Mouse (Mus musculus): ENCODE results near the gene Smurf1. TPM values are rescaled to one million over a fixed set of nuclear protein-coding genes. Genes with fewer than 3 reads are reported as not detected.

The Smurf1 gene
- total and polyA plus RNA-seq, 3 experiments: 3.1 to 7.2 (median 4.3) TPM

DNA sequence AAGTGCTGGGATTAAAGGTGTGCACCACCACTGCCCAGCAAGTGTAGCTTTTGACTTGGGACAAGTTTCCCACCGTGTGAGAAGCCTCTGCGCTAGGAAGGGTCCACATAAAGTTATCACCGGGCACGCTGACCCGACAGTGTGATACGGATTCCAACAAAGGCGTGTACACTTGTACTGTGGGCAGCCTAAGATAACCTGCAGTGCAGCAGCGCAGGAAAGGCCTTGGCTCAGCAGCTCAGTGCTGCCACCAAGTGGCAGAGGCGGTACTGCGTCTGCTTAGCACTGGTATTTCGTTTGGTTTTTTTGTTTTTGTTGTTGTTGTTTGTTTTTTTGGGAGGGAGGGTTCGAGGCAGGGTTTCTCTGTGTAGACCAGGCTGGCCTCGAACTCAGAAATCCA lies 89.8 kb downstream of the Smurf1 start:
- dilution Hi-C loops (cut with MboI; ENCODE audit: extremely low pct_ligation_motif_present, extremely low pct_unique_long_range_greater_than_20kb, low sequenced_read_pairs) (no loop called here), in situ Hi-C loops (cut with MboI; ENCODE audit: low pct_ligation_motif_present, low pct_unique_long_range_greater_than_20kb, low sequenced_read_pairs) (no loop called here)
- TF ChIP-seq TCF12 (IDR thresholded peaks at IDR 0.05; ENCODE audit: low read depth, low read length): no peak
- no peak for TF ChIP-seq IRF4 (IDR thresholded peaks at IDR 0.05; ENCODE audit: low read depth, low read length)
- TF ChIP-seq ZKSCAN1 (IDR thresholded peaks at IDR 0.05; ENCODE audit: borderline replicate concordance, low read depth, low read length): no peak
- no peak for TF ChIP-seq GABPA (IDR thresholded peaks at IDR 0.05; ENCODE audit: insufficient replicate concordance, low read depth, low read length)
- TF ChIP-seq JUN (IDR thresholded peaks at IDR 0.05; ENCODE audit: insufficient read depth, low read depth, low read length): no peak
- no peak for TF ChIP-seq CHD2 (IDR thresholded peaks at IDR 0.05; ENCODE audit: low read length)
- TF ChIP-seq KAT2A (IDR thresholded peaks at IDR 0.05; ENCODE audit: insufficient replicate concordance, low read length): no peak
- peak; percentile 46 for TF ChIP-seq RAD21 (IDR thresholded peaks at IDR 0.05; ENCODE audit: low read depth, low read length)
- TF ChIP-seq MXI1 (IDR thresholded peaks at IDR 0.05; ENCODE audit: low read depth, low read length): no peak
- TF ChIP-seq USF2 (conservative IDR thresholded peaks at IDR 0.05; ENCODE audit: low read depth, low read length): no peak
- TF ChIP-seq SMC3 (IDR thresholded peaks at IDR 0.05; ENCODE audit: low read depth, low read length): peak; percentile 39; the same call in 1 of the 2 replicates
- TF ChIP-seq ZNF384 (IDR thresholded peaks at IDR 0.05; ENCODE audit: low read depth, low read length): no peak
- TF ChIP-seq CTCF (conservative IDR thresholded peaks at IDR 0.05 in 1 of 2, IDR thresholded peaks at IDR 0.05 in 1 of 2; ENCODE audit: low read depth in 2 of 2, low read length in 2 of 2): peak; percentile 74 to 96
- TF ChIP-seq POLR2A (IDR thresholded peaks at IDR 0.05; ENCODE audit: low read depth, low read length): no peak
- TF ChIP-seq MAZ (IDR thresholded peaks at IDR 0.05; ENCODE audit: low read depth, low read length): no peak
- TF ChIP-seq PAX5 (IDR thresholded peaks at IDR 0.05; ENCODE audit: low read length): no peak
- TF ChIP-seq NRF1 (IDR thresholded peaks at IDR 0.05; ENCODE audit: low read depth, low read length): no peak
- Histone ChIP-seq H3K4me3 (replicated peaks in 1 of 3; ENCODE audit: low read depth in 2 of 3, low read length in 2 of 3, poor library complexity in 1 of 3) (no peak overlapping the region), H3K27ac (ENCODE audit: insufficient read depth, low read depth) (no peak overlapping the region), H3K4me1 (ENCODE audit: control insufficient read depth in 1 of 2, insufficient read depth in 2 of 2) (no peaks in the 10 kb centered on the region), H3K27me3 (replicated peaks) (no peaks in the 10 kb centered on the region), H3K36me3 (replicated peaks in 1 of 2; ENCODE audit: control insufficient read depth in 1 of 2, insufficient read depth in 1 of 2, low read length in 1 of 2) (peaks cover 5 to 38% of the 10 kb centered on the region in 2 experiments), H3K9ac (ENCODE audit: insufficient read depth, low read depth) (no peak overlapping the region), H3K4me2 (ENCODE audit: insufficient read depth, low read depth, poor library complexity, severe bottlenecking) (no peak overlapping the region), H3K79me2 (replicated peaks; ENCODE audit: control insufficient read depth, extremely low read depth, insufficient read depth, poor library complexity, severe bottlenecking) (no peaks in the 10 kb centered on the region), H3K9me3 (replicated peaks; ENCODE audit: low read length) (no peaks in the 10 kb centered on the region)
- peak; percentile 48 for DNase-seq (ENCODE audit: extremely low read depth)

DNA sequence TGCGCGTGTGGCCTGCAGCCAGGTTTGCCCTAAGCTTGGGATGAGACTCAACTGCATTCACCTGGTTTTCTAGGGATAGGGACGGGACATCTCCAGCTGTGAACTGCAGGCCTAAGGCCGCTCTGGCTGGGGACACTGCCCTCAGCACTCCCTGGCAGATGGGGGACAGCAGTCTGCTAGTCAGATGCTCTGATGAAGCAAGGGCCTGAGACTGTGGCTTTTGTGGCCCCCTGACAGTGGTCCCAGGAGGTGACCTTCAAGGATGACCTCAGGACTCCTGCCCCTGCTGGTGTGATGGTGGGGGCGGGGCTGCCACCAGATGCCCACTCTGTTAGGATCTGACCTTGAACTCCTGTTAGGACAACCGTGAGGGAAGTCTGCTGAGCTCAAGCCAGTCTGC lies 90.4 kb downstream of the Smurf1 start:
- in situ Hi-C loops (cut with MboI; ENCODE audit: low pct_ligation_motif_present, low pct_unique_long_range_greater_than_20kb, low sequenced_read_pairs) (no loop called here), dilution Hi-C loops (cut with MboI; ENCODE audit: extremely low pct_ligation_motif_present, extremely low pct_unique_long_range_greater_than_20kb, low sequenced_read_pairs) (no loop called here)
- Histone ChIP-seq H3K79me2 (replicated peaks; ENCODE audit: control insufficient read depth, extremely low read depth, insufficient read depth, poor library complexity, severe bottlenecking) (no peaks in the 10 kb centered on the region), H3K4me3 (replicated peaks in 1 of 3; ENCODE audit: low read depth in 2 of 3, low read length in 2 of 3, poor library complexity in 1 of 3) (no peak overlapping the region), H3K4me1 (ENCODE audit: control insufficient read depth in 1 of 2, insufficient read depth in 2 of 2) (no peaks in the 10 kb centered on the region), H3K27me3 (replicated peaks) (no peaks in the 10 kb centered on the region), H3K27ac (ENCODE audit: insufficient read depth, low read depth) (no peak overlapping the region), H3K4me2 (ENCODE audit: insufficient read depth, low read depth, poor library complexity, severe bottlenecking) (no peak overlapping the region), H3K9me3 (replicated peaks; ENCODE audit: low read length) (no peaks in the 10 kb centered on the region), H3K9ac (ENCODE audit: insufficient read depth, low read depth) (no peak overlapping the region), H3K36me3 (replicated peaks in 1 of 2; ENCODE audit: control insufficient read depth in 1 of 2, insufficient read depth in 1 of 2, low read length in 1 of 2) (peaks cover 3 to 32% of the 10 kb centered on the region in 2 experiments)
- no peak for DNase-seq (ENCODE audit: extremely low read depth)
- TF ChIP-seq USF1 (IDR thresholded peaks at IDR 0.05; ENCODE audit: low read depth, low read length): no peak
- TF ChIP-seq MYC (IDR thresholded peaks at IDR 0.05; ENCODE audit: low read depth, low read length): no peak
- no peak for TF ChIP-seq ZKSCAN1 (IDR thresholded peaks at IDR 0.05; ENCODE audit: borderline replicate concordance, low read depth, low read length)
- no peak for TF ChIP-seq JUN (IDR thresholded peaks at IDR 0.05; ENCODE audit: insufficient read depth, low read depth, low read length)

All from CH12.LX (cell line).